Mouse (Mus musculus) mature B cell (primary cell): ENCODE data around the gene Rexo1.

Experiments used
- in situ Hi-C: fragments of 300-500 bp; cut with MboI; formaldehyde crosslinking; loops from 2 replicates; pipeline ENCODE4 v1.14.3; 2019

Rexo1 gene

DNA sequence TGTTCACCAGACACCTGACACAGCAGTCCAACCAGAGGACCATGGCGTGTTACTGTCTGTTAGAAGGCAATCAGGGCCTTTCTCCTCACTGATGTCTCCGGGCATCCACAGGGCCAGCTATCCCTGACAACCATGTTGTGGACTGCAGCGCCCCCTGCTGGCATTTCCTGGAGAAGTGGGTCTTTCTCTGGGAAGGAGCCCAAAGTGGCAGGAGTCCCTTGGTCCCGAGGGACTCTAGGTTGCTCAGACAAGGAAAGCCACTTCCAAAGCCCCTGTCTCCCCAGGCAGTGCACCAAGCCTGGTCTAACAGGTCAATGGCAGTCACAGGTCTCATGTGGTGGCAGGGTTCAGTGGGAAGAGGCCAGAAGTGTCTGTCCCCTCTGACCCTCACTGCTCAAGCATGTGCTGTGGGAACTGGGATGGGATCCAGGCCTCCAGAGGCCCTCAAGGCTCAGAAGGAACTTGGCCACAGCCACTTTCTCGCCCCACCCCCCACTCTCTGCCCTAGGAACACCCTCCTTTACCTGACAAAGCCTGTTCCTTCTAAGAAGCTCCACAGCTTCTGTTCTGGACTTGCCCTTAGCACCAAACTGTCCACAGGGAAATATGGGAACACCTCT lies 3.9 kb downstream of the Rexo1 start:
- in situ Hi-C loops = no loop called here

DNA sequence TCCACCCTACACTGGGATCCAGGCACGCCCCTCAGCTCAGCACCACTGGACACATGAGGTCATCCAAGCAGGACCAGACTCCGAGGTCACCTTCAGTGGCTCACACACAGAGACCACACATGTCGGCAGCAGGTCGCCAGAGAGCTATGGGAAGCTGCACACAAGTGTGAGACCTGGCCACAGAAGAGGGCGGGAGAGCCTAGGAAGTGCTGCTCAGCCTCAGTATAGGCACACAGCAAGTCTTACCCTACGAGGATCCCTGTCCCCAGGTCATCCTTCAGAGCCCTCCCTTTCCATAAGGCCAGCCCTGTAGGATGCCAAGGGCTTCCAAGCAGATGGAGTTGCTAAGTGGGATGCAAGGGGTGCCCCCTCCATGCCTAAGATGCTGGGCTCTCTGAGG lies 7.4 kb downstream of the Rexo1 start:
- in situ Hi-C loops = no loop called here

DNA sequence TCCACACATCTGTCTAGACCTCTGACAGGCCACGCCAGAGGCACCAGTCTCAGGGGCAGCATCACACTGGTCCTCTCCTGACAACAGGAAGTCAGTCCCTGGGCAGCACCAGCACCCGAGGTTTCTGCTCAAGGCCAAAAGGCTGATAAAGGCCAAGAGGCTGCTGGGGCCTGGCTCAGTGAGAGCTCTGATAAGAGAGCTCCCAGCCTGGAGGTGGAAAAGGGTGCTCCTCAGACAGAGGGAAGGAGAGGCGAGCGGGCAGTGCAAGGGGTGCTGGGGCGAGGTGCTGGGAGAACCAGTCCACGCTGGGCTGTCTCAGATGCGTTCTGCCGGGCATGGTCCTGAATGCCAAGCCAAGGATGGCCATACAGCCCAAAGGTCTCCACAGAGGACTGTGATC lies 7.8 kb downstream of the Rexo1 start:
- in situ Hi-C loops = no loop called here

DNA sequence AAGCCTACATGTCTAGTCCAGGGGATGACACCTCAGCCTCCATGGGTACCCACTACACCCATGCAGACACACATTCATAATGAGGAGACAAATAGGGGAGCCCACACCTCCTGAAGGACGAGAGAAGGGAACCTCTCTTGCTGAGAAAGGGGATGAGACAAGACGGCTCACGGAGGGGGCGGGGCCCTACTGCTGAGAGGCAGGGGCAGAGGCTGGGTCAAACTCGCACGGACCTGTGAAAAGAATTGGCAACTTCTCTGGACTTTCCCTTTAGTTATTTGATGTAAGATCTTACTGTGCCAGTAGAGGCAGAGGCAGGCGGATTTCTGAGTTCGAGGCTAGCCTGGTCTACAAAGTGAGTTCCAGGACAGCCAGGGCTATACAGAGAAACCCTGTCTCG lies 9.0 kb downstream of the Rexo1 start:
- in situ Hi-C loops = no loop called here

DNA sequence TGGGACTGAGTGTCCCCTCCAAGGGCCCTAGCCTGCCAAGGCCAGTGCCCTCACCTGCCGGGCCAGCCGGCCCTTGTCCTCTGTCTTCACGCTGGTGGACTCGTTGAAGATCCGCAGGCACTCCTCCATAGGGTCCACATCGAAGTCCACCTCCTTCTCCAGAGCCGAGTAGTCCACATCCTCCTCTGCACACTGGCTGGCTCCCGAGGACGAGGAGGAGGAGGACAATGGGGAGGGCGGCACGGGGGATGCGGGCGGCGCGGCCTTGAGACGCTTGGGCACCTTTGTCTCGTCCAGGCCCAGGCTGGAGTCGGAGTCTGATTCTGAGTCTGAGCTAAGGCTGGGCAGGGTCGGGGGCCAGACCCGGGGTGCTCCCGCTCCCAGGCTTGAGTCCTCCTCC lies 12.1 kb downstream of the Rexo1 start:
- in situ Hi-C loops = no loop called here

DNA sequence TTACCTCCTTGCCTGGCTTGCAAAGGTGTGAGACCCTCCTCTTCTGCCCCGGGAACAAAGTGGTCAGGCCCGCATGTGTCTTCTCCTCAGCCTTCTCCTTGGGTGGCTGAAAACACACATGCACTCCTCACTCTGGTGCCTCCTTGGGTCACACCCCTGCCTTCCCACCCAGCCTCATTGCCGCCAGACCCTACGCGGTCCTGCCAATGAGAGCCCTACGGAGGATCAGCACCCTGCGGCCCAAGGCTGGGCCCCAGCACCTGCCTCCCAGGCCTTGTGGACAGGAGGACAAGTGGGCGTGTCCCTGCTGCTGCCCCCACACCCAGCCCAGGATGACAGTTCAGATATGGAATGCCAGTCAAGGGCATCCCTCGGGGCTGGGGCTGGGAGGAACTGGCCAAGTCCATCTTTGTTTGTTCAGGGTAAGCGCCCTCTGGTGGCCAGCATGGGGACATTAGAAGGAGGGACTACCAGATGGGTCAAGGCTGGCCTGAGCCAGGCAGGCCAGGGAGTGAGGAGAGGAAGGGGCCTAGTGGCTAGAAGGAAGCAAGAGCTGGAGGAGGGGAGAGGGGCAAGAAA lies 12.8 kb downstream of the Rexo1 start:
- in situ Hi-C loops = no loop called here

DNA sequence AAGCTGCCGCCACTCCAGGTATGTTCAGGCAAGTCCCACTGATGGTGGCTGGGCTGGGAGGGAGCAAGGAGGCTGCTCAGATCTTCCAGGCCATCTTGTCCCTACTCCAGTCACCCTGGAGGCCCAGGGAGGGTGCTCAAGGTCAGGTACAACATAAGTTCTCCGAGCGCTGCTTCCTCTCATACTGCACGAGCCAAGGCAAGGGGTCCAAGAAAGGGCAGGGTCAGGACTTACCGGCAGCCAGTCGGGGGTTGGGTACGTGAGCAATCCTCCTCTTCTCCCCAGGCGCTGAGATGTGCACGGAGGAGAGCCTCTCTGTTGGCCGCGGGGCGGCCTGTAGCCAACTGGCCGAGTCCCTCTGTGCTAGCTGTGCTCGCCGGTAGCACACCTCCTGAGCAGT lies 13.8 kb downstream of the Rexo1 start:
- in situ Hi-C loops = no loop called here

DNA sequence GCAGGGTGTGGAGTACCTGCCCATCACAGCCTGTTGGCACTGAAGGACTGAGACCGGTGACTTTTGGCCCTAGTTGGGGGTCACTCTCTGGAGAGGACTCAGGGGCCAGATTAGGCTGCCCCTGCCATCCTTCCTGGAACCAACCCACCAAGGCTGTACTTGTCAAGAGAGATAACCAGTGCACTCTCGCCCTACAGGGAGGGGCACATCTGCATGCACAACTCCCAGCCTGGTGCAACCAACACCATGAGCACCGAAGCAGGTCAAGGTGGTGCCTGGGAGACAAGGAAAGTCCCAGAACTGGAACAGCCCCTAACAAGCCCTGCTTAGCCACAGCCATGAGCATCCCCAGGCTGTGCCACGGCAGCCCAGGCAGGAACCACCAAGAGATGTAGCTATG lies 14.4 kb downstream of the Rexo1 start:
- in situ Hi-C loops = no loop called here

DNA sequence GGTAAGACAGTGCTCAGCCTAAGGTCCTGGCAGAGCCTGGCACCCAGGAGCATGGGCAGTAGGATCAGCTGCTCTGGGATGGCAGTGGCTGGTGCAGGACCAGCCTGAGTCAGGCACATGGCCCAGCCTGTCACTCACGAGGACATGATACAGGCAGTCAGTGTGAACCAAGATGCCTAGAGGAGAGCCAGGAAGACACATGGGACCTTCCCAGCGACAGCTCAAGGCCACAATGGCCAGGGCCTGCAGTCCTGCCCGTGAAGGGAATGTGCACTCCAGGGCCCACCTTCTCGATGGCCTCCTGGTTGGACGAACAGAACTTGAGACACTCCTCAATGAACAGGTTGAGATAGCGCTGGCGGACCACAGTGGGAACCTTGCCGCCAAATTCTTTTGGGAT lies 15.8 kb downstream of the Rexo1 start:
- in situ Hi-C loops = no loop called here

DNA sequence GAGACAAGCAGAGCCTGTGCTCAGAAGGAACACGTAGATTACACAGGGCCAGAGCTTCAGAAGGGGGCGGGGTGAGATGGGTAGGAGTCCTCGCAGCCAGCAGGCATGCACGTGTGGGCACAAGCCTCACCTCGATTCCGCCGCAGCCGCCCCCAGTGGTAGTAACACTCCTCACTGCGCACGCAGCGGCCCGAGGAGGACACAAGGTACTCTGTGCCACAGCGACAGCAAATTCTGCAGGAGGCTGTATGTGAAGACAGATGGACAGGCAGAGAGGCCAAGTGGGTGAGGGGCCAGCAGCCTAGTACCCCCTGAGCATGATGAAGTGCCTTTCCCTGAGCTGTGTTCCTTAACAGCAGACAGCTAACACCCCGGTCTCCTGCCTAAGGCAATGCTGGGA lies 17.5 kb downstream of the Rexo1 start:
- in situ Hi-C loops = no loop called here

DNA sequence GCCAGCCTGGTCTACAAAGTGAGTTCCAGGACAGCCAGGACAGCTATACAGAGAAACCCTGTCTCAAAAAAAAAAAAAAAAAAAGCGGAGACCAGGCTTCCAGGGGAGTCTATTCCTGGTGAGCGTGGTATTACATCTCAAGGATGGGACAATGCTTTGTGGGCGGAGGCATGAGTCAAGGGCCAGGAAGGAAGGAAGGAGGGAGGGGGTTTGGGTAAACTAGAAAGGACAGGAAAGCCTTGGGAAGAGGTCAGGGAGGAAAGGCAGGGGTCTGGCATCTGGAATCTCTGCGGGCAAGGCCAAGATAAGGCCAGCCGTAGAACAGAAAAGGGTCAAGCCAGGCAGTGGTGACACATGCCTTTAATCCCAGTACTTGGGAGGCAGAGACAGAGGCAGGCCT lies 21.9 kb downstream of the Rexo1 start:
- in situ Hi-C loops = no loop called here

DNA sequence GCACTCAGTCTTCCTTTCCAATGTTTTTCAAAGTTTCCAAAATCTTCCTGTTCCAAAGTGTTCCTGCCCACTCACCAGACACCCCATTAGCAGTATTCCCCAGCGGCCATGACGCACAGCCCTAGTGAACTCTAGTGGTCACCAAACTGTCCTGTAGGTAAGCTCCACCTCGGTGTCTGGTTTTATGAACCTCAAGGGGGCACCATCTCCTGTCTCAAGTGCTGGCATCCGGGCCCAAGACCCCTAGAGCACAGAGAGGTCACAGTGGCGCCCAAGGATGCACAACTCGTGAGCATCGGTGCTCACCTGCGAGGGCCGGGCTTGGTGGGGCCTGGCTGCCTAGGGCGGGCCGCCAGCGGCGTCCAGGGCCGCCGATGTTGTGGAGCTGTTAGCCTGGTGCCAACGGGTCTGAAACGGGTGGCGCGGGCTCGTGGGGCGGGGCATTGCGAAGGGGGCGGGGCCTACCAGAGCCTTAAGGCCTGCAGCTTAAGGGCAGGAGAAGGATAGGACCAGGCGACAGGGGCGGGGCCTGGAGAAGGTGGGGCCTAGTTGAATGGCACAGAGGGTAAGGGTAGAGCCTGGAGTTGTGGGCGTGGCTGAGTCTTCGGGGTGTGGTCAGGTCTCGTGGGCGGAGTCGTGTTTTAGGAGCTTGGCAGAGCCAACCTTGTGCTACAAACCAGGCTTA lies 22.5 kb downstream of the Rexo1 start, which contains the start of gene Atp8b3:
Gene Atp8b3, minus strand, starts transcription at position 415 of the 685 bp plus-strand sequence.
- in situ Hi-C loops = no loop called here

DNA sequence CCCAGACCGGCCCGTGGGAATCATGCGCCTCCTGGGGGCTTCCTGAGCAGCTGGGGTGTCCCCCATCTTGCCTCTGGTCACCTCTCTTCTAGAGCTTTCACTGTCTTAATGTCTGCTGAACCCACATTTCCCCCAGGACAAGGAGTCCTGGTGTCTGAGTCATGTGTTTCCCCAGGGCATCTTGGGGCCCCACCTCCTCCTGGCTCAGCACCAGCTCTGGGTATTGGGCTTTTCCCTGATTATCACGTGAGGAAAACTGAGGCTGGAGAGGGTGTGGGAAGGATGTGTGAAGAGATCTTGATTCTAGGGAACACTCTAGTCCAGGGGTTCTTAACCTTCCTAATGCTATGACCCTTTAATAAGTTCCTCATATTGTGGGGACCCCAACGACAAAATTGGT lies 23.2 kb downstream of the Rexo1 start:
- in situ Hi-C loops = no loop called here

DNA sequence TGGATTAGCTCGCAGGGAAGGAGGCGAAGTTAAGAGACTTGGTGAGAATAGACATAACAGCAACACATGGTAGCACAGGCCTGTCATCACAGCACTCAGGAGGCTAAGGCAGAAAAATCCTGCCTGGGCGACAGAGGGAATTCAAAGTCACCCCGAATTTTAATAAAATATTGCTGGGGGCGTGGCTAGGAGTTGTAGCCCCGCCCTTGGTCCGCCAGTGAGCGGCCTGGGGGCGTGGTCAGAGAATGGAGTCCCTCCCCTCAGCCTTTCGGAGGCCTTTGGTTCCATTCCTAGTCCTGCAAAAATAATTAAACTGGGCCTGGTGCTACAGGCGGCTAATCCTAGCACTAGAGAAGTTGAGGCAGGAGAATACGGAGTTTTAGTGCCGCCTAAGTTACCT lies 25.6 kb downstream of the Rexo1 start:
- in situ Hi-C loops = no loop called here

DNA sequence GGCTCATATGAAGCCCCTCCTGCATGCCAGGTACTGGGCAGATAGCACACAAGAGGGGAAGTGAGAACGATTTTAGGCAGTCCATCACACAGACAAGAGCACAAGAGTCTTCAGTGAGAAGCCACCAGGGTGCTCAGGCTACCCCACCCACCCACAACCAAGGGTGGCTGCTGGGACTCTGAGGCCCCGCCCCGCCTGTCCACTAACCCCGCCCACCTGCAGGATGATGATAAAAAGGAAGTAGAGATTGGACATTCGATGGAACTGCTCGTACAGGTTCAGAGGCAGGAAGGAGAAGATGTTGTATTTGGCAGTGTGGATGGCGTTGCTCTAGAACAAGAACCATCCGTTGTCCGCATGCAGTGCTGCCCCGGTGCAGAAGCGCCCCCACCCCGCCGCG lies 26.3 kb downstream of the Rexo1 start:
- in situ Hi-C loops = no loop called here

DNA sequence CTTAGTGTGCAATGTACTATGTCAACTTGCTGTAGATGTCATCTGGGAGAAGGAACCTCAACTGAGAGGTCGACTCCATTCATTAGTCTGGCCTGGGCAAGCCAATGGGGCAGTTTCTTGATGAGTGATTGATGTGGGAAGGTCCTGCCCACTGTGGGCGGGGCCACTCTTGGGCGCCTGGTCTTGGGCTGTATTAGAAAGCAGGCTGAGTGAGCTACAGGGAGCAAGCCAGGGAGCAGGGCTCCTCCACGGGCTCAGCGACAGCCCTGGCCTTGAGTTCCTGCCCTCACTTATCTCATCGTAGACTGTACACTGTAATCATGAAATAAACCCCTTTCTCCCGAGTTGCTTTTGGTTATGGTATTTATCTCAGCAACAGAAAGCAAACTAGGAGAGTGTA lies 27.7 kb downstream of the Rexo1 start:
- in situ Hi-C loops = no loop called here

DNA sequence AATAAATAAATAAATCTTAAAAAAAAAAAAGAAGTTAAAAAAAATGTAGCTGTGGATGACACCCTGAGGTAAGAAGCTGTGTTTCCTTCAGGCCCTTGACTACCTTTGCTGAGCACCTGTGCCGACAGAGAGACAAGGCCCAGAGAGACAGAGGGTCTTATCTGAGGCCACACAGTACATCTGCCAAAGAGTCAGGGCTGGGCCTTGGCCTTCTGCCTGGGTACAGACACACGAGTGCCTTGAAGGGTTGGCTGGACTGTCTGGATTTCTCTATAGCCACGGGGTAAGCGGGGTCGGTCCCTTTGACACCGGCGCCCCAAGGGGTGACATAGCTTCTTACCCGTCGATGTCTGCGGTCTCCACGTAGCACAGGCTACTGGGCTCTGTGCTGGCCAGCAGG lies 28.6 kb downstream of the Rexo1 start:
- in situ Hi-C loops = no loop called here

DNA sequence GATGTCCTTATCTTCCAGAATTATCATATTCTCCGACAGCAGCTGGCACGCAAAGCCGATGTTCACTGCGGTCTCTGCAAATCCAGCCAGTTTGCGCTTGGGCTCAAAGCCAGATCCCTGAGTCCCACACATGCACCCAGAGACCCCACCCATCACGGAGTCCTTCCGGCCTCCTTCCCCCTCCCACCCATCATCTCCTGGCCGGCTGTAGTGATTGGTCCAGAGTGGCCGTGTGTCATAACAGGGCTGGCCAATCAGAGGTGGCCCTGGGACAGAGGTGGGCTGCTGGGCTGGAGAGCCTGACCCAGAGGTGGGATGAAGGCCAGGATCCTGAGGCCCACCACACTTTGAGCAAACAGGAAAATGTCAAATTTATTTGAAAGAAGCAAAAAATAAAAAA lies 35.2 kb downstream of the Rexo1 start:
- in situ Hi-C loops = no loop called here

DNA sequence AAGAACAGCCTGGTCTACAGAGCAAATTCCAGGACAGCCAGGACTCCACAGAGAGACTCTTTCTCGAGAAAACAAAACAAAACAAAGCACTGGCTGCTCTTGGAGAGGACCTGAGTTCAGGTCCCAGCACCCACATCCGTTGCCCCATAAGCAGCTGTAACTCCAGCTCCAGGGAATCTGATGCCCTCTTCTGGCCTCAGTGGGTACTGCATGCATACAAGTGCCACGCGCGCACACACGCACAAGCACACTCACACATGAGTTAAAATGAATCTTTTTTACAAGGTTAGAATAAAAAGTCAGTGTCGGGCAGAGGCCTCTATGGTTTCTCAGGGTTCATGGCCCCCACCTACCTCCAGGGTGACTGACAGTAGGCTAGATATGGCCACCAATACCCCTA lies 38.1 kb downstream of the Rexo1 start:
- in situ Hi-C loops = no loop called here

DNA sequence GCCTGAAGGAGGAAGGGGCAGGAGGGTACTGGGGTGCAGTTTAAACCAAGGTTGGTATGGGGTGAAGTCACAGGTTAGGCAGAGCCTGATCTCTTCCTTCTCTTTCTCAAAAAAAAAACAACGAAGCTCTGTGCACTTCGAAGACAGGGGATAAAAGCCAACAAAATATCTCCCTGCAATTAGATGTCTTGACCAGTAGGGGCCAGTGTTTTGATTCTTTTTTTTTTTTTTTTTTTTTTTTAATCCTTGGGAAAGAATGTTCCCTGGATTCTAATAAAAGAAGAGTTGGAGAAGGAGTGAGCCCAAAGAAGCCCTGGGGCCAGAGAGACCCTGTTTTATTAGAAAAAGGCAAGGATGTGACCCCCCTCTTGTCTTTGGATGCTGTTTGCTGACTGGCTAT lies 42.1 kb downstream of the Rexo1 start:
- in situ Hi-C loops = no loop called here

DNA sequence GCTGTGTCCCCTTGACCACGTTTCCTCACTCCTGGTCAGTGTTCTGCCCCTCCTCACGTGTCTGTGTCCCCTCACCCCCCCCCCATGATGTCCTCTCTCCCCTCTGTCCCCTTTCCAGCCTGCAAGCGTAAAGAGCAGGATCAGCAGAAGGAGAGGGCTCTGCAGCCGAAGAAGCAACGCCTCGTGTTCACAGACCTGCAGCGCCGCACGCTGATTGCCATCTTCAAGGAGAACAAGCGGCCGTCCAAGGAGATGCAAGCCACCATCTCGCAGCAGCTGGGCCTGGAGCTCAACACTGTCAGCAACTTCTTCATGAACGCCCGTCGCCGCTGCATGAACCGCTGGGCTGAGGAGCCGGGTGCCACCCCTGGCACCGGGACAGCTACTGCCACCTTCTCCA lies 47.6 kb downstream of the Rexo1 start:
- in situ Hi-C loops = no loop called here

DNA sequence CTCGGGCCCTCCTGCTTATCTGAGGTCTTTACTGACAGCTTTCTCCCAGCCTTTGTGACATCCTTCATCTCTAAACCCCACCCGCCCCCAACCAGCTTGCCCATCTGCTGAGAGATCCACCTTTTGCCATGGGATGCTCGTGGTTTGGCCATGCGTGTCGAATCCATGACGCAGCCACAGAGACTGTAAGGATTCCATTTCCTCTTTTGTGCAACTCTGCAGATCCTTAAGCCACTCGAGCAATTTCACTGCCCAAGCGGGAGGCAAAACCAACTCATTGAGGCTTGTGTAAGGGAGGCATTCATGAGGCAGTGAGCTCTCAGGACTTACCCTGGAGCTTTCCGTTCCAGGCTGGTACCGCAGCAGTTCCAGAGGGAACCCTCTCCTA lies 51.1 kb downstream of the Rexo1 start:
- in situ Hi-C loops = no loop called here

DNA sequence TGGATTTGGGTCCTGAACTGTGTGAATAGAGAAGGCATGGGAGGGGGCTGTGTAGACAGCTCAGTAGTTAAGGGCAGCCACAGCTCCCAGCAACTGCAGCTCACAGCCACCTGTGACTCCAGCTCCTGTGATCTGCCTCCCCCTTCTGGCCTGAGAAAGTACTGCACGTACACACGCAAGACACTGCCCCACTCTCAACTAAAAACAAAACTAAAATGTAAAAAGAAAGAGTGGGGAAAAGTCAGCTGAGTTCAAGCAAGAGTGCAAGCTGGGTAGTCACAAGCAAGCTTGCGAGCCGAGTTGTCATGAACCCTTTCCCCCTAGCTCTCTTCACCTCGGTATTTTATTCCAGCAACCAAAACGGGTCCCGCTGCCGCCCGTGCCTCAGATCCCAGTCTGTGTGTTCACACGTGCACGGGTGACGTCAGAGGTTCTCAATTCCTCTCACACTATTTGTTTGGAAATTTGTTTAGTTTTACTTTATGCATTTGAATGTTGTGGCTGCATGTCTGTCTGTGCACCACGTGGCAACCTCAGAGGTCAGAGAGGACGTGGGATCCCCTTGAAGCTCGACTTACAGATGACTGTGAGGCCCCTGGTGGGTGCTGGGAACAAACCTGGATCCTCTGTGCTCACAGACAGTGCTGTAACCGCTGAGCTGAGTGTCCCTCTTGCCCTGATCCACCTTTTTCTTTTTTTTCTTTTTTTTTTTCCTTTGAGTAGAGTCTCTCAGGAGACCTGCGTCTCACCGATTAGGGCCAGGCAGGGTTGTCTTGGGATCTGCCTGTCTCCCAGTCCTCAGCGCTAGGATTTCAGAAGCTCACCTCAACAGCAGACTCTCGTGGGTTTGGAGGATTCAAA lies 51.7 kb downstream of the Rexo1 start:
- in situ Hi-C loops = loop anchor here (5.0 to 10.0 kb wide), 2 partner anchors 62 to 135 kb away; no protein-coding TSS in a partner anchor
